Mouse (Mus musculus) midbrain, embryonic 11.5 days (tissue): ENCODE data around the gene Apoo. TPM values are rescaled to one million over a fixed set of nuclear protein-coding genes. Genes with fewer than 3 reads are reported as not detected.
"Not testable (repeated sequence)": the region's sequence is repeated elsewhere in the genome, so short reads cannot be mapped to it uniquely, and the experiment has no call there.

ENCODE experiments used
- ATAC-seq: fragments of 200-750 bp; cut with Nextera tagmentation; 2 replicates; pipeline ENCODE4 v1.8.0; 2017; ENCODE audit warnings: moderate TSS enrichment, moderate library complexity; ENCODE audit not compliant: low FRiP score
- DNase-seq: peaks from one replicate; pipeline ENCODE4 v3.0.0; 2015; ENCODE audit warnings: low spot score; ENCODE audit errors: missing footprints
- H3K27ac ChIP-seq: fragments of 300-500 bp; sonication (generic); 2 replicates; pipeline ENCODE4 v1.5.1; 2014; ENCODE audit warnings: low read depth, low read length
- H3K27me3 ChIP-seq: fragments of 300-500 bp; sonication (generic); 2 replicates; pipeline ENCODE4 v1.6.1; 2014; ENCODE audit warnings: mild to moderate bottlenecking, low read length, moderate library complexity, mixed read lengths; ENCODE audit not compliant: control insufficient read depth, insufficient read depth
- H3K36me3 ChIP-seq: fragments of 300-500 bp; sonication (generic); 2 replicates; pipeline ENCODE4 v1.6.1; 2014; ENCODE audit warnings: mild to moderate bottlenecking, low read length, moderate library complexity, mixed read lengths; ENCODE audit not compliant: control insufficient read depth, insufficient read depth
- H3K4me1 ChIP-seq: fragments of 300-500 bp; sonication (generic); 2 replicates; pipeline ENCODE4 v1.6.1; 2014; ENCODE audit warnings: low read length; ENCODE audit not compliant: control insufficient read depth, insufficient read depth
- H3K4me2 ChIP-seq: fragments of 300-500 bp; sonication (generic); 2 replicates; pipeline ENCODE4 v1.6.1; 2014; ENCODE audit warnings: mild to moderate bottlenecking, moderate library complexity
- H3K4me3 ChIP-seq: fragments of 300-500 bp; sonication (generic); 2 replicates; pipeline ENCODE4 v1.5.1; 2014; ENCODE audit warnings: low read depth, low read length
- H3K9ac ChIP-seq: fragments of 300-500 bp; sonication (generic); 2 replicates; pipeline ENCODE4 v1.6.1; 2014; ENCODE audit warnings: low read length
- H3K9me3 ChIP-seq: fragments of 300-500 bp; sonication (generic); 2 replicates; pipeline ENCODE4 v1.6.1; 2016; ENCODE audit warnings: low read length; ENCODE audit not compliant: control insufficient read depth
- WGBS: fragments of 180-500 bp; shearing (Covaris S2); extraction: QIAGEN DNeasy Blood & Tissue Kit; methylation state at CpG from one replicate; pipeline ENCODE4 v1.1.7; 2014; 5-methylcytosine and 5-hydroxymethylcytosine counted together
- polyA plus RNA-seq: library from polyadenylated mRNA; unstranded; fragments of >200 nt; fragmentation: Nextera tagmentation; extraction: Ambion mirVana; gene quantifications from 2 replicates; pipeline ENCODE4 v1.2.1, GENCODE M21; 2014

The Apoo gene
- polyA plus RNA-seq, 1 experiment from 2014 or later = 111 TPM

DNA sequence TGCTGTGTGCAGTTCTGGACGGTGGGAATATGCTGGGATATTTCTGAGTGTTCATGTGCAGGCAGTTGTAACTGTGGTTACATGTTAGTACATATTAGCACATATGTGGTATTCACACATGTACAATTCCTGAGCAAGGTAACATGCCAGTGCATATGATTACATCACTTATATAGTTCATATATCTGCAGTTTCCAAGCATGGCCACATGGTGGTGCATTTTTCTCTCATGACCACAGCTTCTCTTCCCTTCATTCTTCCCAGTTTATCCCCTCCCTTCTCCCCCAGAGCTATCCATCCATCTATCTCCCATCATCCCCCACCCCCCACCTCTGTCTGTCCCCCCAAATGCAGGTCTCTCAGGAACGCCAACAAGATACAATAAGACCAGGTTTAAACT lies 53.3 kb downstream of the Apoo start:
- no peak for ATAC-seq

DNA sequence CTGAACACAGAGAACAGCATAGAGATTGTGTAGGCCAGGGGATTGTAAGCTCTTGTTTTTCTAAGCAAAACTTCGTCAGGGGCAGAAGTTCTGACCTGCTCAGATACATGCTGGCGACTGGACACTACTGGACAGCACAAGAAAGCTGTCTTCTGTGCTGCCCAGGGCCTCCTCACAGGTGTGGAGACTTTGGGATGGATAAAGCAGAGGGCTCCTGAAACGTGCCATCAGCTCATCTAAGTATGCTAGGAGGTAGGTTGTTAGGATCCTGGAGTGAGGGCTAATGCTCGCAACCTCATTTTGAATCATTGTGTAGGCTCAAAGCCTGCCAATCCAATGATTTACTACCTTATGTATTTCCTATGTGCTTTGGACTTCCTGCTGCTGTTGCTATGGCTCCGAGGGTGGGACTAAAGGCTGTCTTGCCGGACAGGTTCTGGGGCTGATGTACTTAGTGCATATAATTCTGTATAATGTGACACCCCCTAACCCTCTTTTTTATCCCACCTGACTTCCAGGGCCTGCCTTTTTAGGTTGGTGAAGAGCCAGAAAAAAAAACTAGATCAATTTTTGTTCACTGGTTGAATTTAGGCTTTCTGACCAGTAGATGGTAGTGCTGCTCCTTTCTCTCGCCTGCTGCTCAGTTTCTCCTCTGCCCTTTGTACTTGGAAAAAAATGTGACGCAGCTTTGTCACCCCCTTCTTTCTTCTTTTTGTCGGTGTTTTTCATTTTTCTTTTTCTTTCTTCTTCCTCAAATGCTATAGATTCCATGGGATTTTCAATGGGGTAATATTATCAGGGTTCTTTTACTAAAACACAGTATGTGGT lies 64.8 kb downstream of the Apoo start:
- no peak overlapping the region for H3K27ac ChIP-seq
- WGBS = 48% methylated on average over 9 of the region's 9 CpGs
- H3K27me3 ChIP-seq = peaks cover 6% of the 10 kb centered on the region; the same call in 1 of the 2 replicates
- peak; percentile 91 for DNase-seq
- no peaks in the 10 kb centered on the region for H3K9me3 ChIP-seq
- H3K4me1 ChIP-seq = no peaks in the 10 kb centered on the region
- H3K9ac ChIP-seq = no peak overlapping the region
- no peak overlapping the region for H3K4me2 ChIP-seq
- H3K4me3 ChIP-seq = no peak overlapping the region
- ATAC-seq = peak; percentile 65; the same call in 1 of the 2 replicates
- no peaks in the 10 kb centered on the region for H3K36me3 ChIP-seq

More for the DNA sequence above, 53.3 kb downstream of the Apoo start:
- Histone ChIP-seq H3K4me3 (no peak overlapping the region), H3K27ac (no peak overlapping the region), H3K4me1 (no peaks in the 10 kb centered on the region), H3K9me3 (no peaks in the 10 kb centered on the region), H3K9ac (no peak overlapping the region), H3K27me3 (peaks cover 2% of the 10 kb centered on the region; the same call in 1 of the 2 replicates), H3K4me2 (no peak overlapping the region), H3K36me3 (no peaks in the 10 kb centered on the region)
- no peak for DNase-seq
- 83% methylated on average over 2 of the region's 2 CpGs for WGBS

DNA sequence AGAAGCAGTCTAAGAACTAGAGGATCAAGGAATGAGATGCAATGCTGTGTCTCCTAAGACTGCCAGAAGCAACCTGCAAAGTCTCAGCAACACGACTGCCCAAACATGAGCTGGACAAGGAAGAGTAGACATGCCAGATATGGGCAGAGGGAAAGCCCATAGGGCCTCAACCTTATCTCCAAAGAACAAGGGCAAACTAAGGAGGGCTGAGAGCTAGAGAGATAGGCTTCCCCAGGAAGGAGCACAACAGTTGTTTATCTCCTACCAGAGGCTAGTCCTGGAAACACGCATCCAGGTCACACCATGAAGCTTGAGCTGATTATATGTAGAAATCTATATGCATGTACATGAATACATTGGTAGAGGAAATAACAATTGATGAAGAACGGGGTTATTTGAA lies 78.5 kb downstream of the Apoo start:
- H3K27me3 ChIP-seq, H3K36me3 ChIP-seq, H3K4me2 ChIP-seq, H3K27ac ChIP-seq, DNase-seq, H3K9ac ChIP-seq, H3K4me1 ChIP-seq, H3K4me3 ChIP-seq, H3K9me3 ChIP-seq, ATAC-seq: not testable (repeated sequence)
- no CpG with 5 or more reads among the region's 3 CpGs for WGBS

DNA sequence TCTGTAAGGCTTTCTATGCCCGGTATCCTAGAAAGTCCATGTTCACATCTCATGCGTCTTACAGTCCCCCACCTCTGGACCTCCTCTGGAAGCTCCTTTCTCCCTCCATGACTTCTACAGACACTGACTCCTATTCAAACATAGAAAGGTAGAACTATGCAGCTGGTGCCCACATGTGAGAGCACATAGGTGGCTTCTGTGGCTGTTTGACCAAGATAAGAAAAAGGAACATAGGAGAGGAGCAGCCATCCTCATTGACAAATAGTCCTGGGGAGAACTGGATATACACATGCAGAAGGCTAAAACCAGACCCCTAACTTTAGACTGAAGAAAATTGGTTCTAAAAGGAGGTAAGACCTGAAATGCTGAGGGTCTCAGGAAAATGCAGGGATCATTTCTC lies 79.1 kb downstream of the Apoo start:
- not testable (repeated sequence) for DNase-seq, H3K4me1 ChIP-seq
- WGBS = 92% methylated on average over 2 of the region's 2 CpGs

DNA sequence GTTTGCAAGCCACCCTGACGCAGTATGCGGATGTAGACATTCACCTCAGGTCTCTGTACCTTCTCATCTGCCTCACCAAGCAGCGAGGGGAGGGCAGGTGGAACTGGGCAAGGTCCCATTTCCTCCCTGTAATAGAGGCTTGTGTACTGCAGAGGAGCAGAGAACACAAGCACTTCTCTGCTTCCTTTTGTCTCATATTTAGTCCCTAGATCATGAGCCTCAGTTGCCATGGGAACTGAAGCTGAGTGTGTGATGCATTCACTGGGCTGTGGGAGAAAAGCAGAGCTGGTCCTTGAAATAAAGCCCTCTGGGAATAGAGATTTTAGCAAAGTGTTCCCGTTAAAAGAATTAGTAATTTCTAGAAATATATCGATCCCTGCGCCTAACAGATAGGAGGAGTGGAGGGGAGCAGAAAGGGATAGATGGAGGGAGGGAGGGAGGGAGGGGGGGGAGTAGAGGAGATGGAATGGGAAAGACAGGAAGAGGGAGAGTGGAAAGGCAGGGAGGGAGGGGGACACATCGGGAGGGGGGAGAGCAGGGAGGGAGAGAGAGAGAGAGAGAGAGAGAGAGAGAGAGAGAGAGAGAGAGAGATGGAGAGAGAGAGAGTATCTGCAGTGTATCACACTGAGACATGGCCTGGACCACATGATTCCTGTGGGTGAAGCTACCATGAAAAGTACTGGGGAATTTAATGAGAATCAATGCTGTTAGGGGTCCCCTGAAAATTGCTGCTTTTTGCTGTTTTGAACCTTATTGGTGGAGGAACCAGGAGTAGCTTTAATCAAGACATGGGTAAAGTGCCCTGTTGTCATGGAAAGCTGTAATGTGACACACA lies 83.3 kb downstream of the Apoo start:
- H3K4me1 ChIP-seq, H3K27ac ChIP-seq, H3K9ac ChIP-seq, H3K36me3 ChIP-seq, H3K4me3 ChIP-seq, H3K9me3 ChIP-seq, DNase-seq, H3K27me3 ChIP-seq, H3K4me2 ChIP-seq: not testable (repeated sequence)
- WGBS = no CpG with 5 or more reads among the region's 7 CpGs
- ATAC-seq = peak; percentile 86

More for the DNA sequence above, 79.1 kb downstream of the Apoo start:
- not testable (repeated sequence) for H3K4me3 ChIP-seq, H3K36me3 ChIP-seq, H3K27ac ChIP-seq, H3K4me2 ChIP-seq, ATAC-seq, H3K9me3 ChIP-seq, H3K9ac ChIP-seq, H3K27me3 ChIP-seq

DNA sequence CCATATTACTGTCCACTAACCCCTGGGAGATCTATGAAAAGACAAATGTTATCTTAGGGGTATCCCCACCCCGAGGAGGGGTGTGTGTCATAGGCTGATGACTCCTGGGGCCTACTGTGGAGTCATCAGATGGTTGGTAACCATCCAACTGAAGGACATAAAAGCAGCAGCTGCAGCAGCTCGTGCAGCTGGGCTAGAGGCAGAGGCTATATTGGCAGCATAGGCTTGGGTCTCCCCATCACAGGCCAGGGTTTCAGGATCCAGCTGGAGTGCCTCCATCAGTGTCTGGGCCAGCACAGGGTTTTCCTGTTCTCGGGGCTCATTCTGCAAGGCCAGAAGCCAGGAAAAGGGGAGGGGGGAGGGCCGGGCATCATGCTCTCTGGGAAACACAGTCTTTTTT lies 92.4 kb downstream of the Apoo start:
- DNase-seq = no peak
- no peak overlapping the region for H3K4me3 ChIP-seq
- 75% methylated on average over 4 of the region's 4 CpGs for WGBS
- H3K36me3 ChIP-seq = no peaks in the 10 kb centered on the region
- ATAC-seq = no peak
- no peak overlapping the region for H3K9ac ChIP-seq
- no peaks in the 10 kb centered on the region for H3K4me1 ChIP-seq
- no peaks in the 10 kb centered on the region for H3K9me3 ChIP-seq
- H3K27me3 ChIP-seq = peaks cover 2% of the 10 kb centered on the region
- H3K27ac ChIP-seq = no peak overlapping the region
- no peak overlapping the region for H3K4me2 ChIP-seq

DNA sequence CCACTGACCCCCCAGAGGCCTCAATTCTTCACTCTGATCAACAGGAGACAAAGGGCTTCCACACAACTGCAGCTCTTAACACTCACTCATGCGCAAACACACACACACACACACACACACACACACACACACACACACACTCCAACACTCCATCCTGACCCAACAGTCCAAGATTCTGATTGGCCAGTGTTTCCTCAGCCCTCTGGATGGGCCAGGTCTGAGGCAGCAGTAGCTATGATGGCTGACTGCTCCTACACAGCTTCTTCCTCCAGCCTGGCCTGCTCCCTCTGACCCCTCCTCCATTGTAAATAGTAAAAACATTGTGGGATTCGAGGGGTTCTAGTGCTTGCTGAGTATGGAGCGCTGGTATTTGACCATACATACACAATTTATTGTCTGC lies 94.6 kb downstream of the Apoo start:
- H3K9ac ChIP-seq, H3K9me3 ChIP-seq, H3K4me1 ChIP-seq, H3K27me3 ChIP-seq, H3K27ac ChIP-seq, DNase-seq, H3K4me3 ChIP-seq, H3K4me2 ChIP-seq, H3K36me3 ChIP-seq: not testable (repeated sequence)
- 100% methylated on average over 1 of the region's 3 CpGs for WGBS
- ATAC-seq = peak; percentile 13; the same call in 1 of the 2 replicates

DNA sequence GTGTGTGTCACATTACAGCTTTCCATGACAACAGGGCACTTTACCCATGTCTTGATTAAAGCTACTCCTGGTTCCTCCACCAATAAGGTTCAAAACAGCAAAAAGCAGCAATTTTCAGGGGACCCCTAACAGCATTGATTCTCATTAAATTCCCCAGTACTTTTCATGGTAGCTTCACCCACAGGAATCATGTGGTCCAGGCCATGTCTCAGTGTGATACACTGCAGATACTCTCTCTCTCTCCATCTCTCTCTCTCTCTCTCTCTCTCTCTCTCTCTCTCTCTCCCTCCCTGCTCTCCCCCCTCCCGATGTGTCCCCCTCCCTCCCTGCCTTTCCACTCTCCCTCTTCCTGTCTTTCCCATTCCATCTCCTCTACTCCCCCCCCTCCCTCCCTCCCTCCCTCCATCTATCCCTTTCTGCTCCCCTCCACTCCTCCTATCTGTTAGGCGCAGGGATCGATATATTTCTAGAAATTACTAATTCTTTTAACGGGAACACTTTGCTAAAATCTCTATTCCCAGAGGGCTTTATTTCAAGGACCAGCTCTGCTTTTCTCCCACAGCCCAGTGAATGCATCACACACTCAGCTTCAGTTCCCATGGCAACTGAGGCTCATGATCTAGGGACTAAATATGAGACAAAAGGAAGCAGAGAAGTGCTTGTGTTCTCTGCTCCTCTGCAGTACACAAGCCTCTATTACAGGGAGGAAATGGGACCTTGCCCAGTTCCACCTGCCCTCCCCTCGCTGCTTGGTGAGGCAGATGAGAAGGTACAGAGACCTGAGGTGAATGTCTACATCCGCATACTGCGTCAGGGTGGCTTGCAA lies 95.9 kb downstream of the Apoo start:
- H3K27ac ChIP-seq, H3K4me2 ChIP-seq, H3K9ac ChIP-seq, H3K4me3 ChIP-seq, H3K9me3 ChIP-seq, H3K4me1 ChIP-seq, DNase-seq, H3K27me3 ChIP-seq, H3K36me3 ChIP-seq: not testable (repeated sequence)
- no CpG with 5 or more reads among the region's 7 CpGs for WGBS
- ATAC-seq = peak; percentile 86
